Mouse (Mus musculus) bone marrow macrophage, adult 2 months (primary cell): ENCODE results near the gene Aars.
A peak's percentile ranks its signal among the peaks of the same experiment; 100 is the strongest.

Experiments
- CTCF ChIP-seq: IDR thresholded peaks from 2 replicates; pipeline ENCODE4 v1.5.1; 2012; ENCODE audit warnings: low read depth, mild to moderate bottlenecking, low read length, moderate library complexity
- POLR2A ChIP-seq: IDR thresholded peaks from 2 replicates; pipeline ENCODE4 v1.6.1; 2012; ENCODE audit warnings: mild to moderate bottlenecking, low read depth, low read length, borderline replicate concordance

DNA sequence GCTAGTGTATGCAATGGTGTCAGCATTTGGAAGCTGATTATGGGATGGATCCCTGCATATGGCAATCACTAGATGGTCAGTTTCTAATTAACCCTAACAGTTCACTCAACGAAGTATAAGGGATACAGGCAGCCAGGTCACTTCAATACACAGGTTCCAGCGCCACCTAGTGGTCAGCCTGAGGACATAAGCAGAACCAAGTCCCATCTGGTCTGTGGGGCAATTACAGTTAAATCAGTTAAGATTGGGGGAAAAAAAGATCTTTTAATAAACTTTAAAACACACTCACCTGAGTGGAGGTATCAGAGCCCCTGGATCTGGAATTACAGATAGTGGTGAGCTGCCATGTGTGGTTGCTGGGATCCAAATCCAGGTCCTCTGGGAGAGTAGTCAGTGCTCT is 57.2 kb downstream of the Aars start:
- TF ChIP-seq POLR2A (no peak), CTCF (peak; percentile 70)
